Mouse (Mus musculus) frontal cortex, adult 2 months (tissue): ENCODE measurements around the gene Elavl4. TPM values are rescaled to one million over a fixed set of nuclear protein-coding genes. Genes with fewer than 3 reads are reported as not detected.
A peak's percentile ranks its signal among the peaks of the same experiment; 100 is the strongest.

Experiments
- DNase-seq, 2 experiments: peaks; one replicate each; pipeline ENCODE4 v3.0.0; 2022; ENCODE audit warnings: low spot score in 1 of 2; ENCODE audit errors: extremely low spot score in 1 of 2
- polyA plus RNA-seq: library from polyadenylated mRNA; depleted of rRNA; stranded (reverse); fragments of >200 nt; gene quantifications from 2 replicates; pipeline ENCODE4 v1.2.3, GENCODE M21; 2012; rRNA removed

Elavl4 gene
- polyA plus RNA-seq, 1 experiment, result 39.3 TPM

DNA sequence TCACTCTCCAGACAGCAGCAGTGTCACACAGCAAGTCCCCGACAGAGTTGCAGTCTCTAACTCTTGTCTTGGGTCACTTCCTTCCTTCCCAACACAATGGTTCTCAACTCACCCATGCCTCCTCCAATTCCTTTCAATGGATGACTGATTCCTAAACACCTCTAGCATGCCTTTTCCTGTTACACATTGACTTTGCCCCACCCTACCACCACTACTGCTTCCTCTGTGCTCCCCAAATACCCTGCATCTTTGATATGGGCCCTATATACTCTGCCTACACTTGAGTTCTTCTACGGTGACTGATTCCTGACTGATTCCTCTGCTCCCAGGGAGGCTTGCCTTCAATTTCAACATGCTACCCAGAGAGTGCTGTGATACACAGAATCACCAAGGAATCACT is 153.1 kb downstream of the Elavl4 start:
- no peak for DNase-seq

DNA sequence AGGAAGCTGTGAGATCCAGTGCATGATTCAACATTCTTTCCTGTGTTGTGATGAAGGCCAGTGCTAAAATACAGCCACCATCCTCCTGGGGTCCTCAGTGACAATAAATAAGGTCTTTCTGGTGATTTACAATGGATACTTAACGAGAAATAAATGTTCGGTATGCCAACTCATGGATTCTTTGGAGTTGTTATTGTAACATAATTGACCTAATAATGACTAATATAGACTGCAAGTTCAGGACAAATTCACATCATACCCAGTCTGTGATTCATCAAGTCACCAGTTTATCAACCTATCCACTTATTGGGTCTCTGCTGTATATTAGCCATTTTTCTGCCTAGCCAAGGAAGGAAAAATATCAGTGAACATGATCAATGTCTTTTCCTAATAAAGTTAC is 174.4 kb downstream of the Elavl4 start:
- no peak for DNase-seq

DNA sequence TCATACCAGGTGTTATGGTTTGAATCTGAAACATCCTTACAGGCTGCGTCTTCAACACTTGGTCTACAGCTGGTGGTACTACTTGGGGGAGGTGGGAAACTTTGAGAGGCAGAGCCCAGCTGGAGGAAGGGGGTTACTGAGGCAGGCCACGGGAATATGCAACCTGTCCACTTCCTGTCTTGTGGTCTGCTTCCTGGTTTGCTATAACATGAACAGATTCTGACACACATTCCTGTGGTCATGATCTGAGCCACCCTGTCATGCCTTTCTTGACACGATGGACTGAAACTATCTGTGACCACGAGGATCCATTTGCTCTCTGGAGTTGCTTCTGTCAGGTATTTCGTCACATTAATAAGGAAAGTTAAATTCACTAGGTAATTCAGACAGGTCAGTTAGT is 179.7 kb downstream of the Elavl4 start:
- DNase-seq, result no peak

DNA sequence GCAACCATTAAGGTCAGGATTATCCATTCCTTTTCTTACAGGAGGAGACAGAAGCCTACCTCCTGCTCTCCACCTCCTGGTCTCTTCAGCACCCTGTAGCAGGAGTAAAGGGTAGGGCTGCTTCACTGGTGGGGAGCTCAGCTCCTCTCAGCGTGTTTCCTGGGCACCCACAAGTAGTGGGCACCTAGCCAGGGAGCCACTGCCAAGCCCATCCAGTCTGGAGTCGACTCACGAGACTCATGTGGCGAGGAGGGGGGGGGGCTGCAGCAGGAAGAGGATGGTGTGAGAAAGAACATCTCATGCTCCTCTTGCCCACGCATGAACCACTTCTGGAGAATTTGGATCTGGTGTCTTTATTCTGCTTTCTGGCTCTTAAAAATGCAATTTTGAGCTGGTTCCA is 186.5 kb downstream of the Elavl4 start:
- DNase-seq, result peak; percentile 32 to 75

DNA sequence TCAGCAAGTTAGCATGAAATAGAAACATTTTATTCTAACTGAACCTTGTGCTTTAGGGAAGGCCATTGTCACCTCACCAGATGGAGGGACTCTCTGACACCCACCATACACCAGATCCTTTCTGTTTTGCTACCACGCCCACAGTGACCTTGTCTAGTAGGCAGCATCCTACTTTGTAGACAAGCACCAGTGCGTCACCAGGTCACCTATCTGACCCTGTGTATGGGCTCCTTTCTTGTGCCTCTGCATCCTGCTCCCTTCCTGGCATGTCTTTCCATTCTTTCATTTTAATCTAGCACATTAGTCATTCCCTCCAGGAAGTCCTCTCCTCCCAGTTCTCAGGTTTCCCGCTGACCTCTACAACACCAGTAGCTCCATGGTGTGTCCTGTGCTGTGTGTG is 190.1 kb downstream of the Elavl4 start:
- no peak for DNase-seq

DNA sequence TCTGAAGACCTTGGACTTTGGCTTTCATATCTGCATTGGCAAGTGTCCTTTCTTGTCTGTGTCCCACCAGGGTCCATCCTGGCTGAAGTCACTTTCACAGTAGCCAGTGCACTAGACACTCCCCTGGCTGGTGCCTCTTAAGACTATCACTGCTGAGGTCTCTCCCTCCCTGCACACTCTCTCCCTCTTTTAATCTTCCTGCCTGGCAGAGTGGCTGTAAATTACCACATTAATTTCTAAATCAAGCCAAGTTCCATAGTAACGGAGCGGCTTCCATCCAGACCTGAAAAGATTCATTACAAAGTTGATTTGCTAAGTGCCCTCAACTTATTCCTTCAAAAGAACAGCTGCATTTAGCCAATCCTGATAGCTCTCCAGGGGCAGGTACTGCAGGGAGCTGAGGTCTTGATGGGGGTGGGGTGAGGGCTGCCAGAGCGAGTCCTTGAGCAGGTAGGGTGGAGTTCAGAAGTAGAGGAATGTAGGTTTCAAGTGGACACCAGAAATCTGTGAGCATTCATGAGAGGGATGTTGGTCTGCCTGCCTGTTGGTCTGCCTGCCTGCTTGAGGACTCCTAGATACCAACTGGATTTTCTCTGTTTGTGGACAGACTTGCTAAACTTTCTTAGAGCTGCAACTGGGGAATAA is 194.1 kb downstream of the Elavl4 start:
- DNase-seq, result no peak

DNA sequence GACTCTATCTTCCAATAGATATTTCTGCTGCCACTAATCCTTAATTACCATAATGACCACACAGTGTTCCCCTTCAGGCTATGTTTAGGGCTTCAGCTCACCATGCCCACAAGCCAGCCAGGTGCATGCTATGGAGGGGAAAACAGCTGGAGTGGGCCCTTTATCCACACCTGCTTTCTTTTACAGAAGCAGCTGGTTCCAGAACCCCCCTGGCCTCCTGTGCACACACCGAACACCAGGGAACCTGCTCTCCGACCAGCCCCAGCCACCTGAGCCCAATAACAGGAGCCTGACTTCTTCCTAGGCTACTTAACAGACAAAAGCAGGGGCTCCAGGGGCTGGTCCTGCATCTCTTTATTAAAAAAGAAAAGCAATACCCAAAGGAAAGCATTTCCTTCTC is 195.8 kb downstream of the Elavl4 start:
- DNase-seq, result no peak

Other genes with a start within 250 kb of the Elavl4 start
- gene Agbl4, start 45.8 kb upstream of the Elavl4 start, polyA plus RNA-seq, result 8.4 and 9.5 TPM in 2 replicates